Mouse (Mus musculus) lung, postnatal 0 days (tissue): ENCODE data around the gene Gng4.

Experiments used
- CTCF ChIP-seq: IDR thresholded peaks from 2 replicates; pipeline ENCODE4 v1.5.1; 2016; ENCODE audit warnings: antibody characterized with exemption, mild to moderate bottlenecking
- EP300 ChIP-seq: IDR thresholded peaks from 2 replicates; pipeline ENCODE4 v1.6.1; 2016; ENCODE audit warnings: antibody characterized with exemption, mild to moderate bottlenecking, control low read depth

GRCm38 (mm10) chr13:13784420-13784936 lies 619 bp downstream of the Gng4 start:
- TF ChIP-seq CTCF (no peak), EP300 (no peak)
